Mouse (Mus musculus): ENCODE measurements at regions not wholly inside any gene's neighbourhood (a gene's known extent, or its start where the extent isn't known, plus 50 kb on each side); places are given as distances from the start of the nearest gene placed in this dataset.

DNA sequence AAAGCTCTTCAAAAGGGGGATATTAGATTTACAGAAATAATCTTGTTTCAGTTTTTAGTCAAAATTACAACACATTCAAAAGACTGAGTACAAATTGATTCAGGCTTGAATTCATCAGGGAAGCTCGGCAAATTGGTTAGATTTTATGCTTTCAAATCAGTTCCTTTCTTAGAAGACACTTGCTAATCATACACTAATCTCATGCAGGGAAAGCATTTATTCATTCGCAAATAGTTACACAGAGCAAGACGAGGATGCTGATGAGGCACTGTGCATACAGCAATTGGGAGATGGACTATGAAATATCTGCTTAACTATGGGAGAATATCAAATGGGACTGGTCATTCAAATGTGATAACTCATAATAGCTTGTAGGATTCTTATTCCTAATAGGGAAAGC, 481.3 kb upstream of the Gm597 start:
- no peak for DNase-seq (ENCODE audit: low spot score)

DNA sequence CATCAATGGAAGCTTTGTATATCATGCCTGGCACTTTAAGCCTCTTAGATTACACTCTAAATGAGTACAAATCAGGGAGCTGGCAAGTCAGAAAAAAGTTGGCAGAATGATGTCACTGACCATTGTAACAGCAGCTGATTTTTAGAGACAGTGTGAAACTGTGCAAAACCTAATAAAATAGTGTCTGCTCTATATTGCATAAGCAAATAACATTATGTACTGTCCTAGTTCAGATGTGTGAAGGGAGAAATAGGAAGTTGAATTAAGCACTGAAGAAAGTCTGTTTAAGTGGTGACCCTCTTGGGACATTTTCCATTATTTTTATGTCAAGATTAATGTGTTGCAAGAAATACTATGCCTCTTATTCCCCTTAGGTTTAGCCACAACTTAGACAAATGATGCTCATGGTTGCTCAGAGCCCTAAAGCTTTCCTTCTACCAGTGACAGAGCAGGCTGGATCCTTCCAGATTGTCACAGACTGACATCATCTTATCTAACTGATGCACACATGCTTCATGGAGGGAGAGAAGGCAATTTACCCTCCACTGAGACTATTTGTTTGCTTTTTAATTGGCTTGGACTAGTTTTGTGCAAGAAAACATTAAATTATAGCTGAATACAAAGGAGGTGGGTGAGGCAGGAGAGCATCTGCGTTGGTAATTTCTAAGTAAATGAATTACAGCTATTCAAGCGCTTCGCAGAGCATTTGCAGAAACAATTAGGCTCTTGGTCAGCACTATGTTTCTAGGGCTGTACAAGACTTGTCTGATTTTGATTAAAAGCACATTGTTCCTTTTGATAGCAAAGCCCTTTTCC, 436.9 kb upstream of the Gm597 start:
- peak; percentile 10 for DNase-seq (ENCODE audit: low spot score)
